Mouse (Mus musculus) MEL (cell line): ENCODE data around the gene Pir. TPM values are rescaled to one million over a fixed set of nuclear protein-coding genes. Genes with fewer than 3 reads are reported as not detected.
A peak's percentile ranks its signal among the peaks of the same experiment; 100 is the strongest.

Experiments used
- DNase-seq: peaks from one replicate; pipeline ENCODE4 v3.0.0; 2011; ENCODE audit warnings: low read depth, low spot score
- H3K27ac ChIP-seq: 2 replicates; pipeline ENCODE4 v1.5.1; 2012; ENCODE audit warnings: low read depth, mild to moderate bottlenecking, control low read depth, low read length, moderate library complexity; ENCODE audit not compliant: control insufficient read depth
- H3K27me3 ChIP-seq, 2 experiments: fragments of 150-350 bp in 1 of 2; sonication (generic) in 1 of 2; 2 replicates each; pipeline ENCODE4 v1.6.1; 2012; ENCODE audit warnings: low read length in 2 of 2, mild to moderate bottlenecking in 2 of 2, improper control_type of control experiment in 1 of 2, moderate library complexity in 1 of 2; ENCODE audit not compliant: insufficient read depth in 2 of 2, control insufficient read depth in 1 of 2
- H3K36me3 ChIP-seq, 2 experiments: 2 replicates each; pipeline ENCODE4 v1.6.1; 2012 to 2014; ENCODE audit warnings: low read length in 2 of 2, improper control_type of control experiment in 1 of 2, inconsistent platforms in 1 of 2, mild to moderate bottlenecking in 1 of 2; ENCODE audit not compliant: insufficient read depth in 2 of 2, control insufficient read depth in 1 of 2
- H3K4me1 ChIP-seq, 2 experiments: fragments of 150-350 bp in 1 of 2; sonication (generic) in 1 of 2; 2 replicates each; pipeline ENCODE4 v1.6.1; 2012; ENCODE audit warnings: low read length in 2 of 2, improper control_type of control experiment in 1 of 2, mild to moderate bottlenecking in 1 of 2; ENCODE audit not compliant: insufficient read depth in 2 of 2, control insufficient read depth in 1 of 2
- H3K4me3 ChIP-seq, 2 experiments: fragments of 150-350 bp in 1 of 2; sonication (generic) in 1 of 2; 2 replicates each; pipeline ENCODE4 v1.5.1; 2012; ENCODE audit warnings: low read depth in 2 of 2, low read length in 2 of 2, mild to moderate bottlenecking in 2 of 2, moderate library complexity in 2 of 2, control low read depth in 1 of 2, improper control_type of control experiment in 1 of 2; ENCODE audit not compliant: control insufficient read depth in 1 of 2, insufficient read depth in 1 of 2
- H3K79me2 ChIP-seq: 2 replicates; pipeline ENCODE4 v1.6.1; 2012; ENCODE audit warnings: mild to moderate bottlenecking, low read length, moderate library complexity; ENCODE audit not compliant: control insufficient read depth, poor library complexity, insufficient read depth
- H3K9ac ChIP-seq: 2 replicates; pipeline ENCODE4 v1.6.1; 2012; ENCODE audit warnings: low read depth, mild to moderate bottlenecking, control low read depth, low read length, moderate library complexity; ENCODE audit not compliant: control insufficient read depth, poor library complexity, severe bottlenecking
- H3K9me3 ChIP-seq: fragments of 150-350 bp; sonication (generic); replicated peaks from 2 replicates; pipeline ENCODE4 v1.6.1; 2012; ENCODE audit warnings: mild to moderate bottlenecking, low read length, improper control_type of control experiment, moderate library complexity; ENCODE audit not compliant: insufficient read depth
- CTCF ChIP-seq, 3 experiments: IDR thresholded peaks in 2 of 3; conservative IDR thresholded peaks in 1 of 3; 2 replicates each; pipeline ENCODE4 v1.5.1; 2011 to 2012; ENCODE audit warnings: low read length in 3 of 3, low read depth in 2 of 3, mild to moderate bottlenecking in 2 of 3, improper control_type of control experiment in 1 of 3, inconsistent platforms in 1 of 3, mixed read lengths in 1 of 3, moderate library complexity in 1 of 3; ENCODE audit not compliant: control insufficient read depth in 1 of 3, insufficient read depth in 1 of 3, poor library complexity in 1 of 3, severe bottlenecking in 1 of 3
- ELF1 ChIP-seq: IDR thresholded peaks from 2 replicates; pipeline ENCODE4 v1.6.1; 2014; ENCODE audit warnings: low read depth, mild to moderate bottlenecking, inconsistent platforms, low read length, improper control_type of control experiment, moderate library complexity
- JUND ChIP-seq: IDR thresholded peaks from 2 replicates; pipeline ENCODE4 v1.6.1; 2011; ENCODE audit warnings: low read depth, mild to moderate bottlenecking, improper control_type of control experiment, low read length
- KAT2A ChIP-seq: conservative IDR thresholded peaks from 2 replicates; pipeline ENCODE4 v1.6.1; 2012; ENCODE audit warnings: low read depth, low read length, improper control_type of control experiment, inconsistent platforms
- MAX ChIP-seq: IDR thresholded peaks from 2 replicates; pipeline ENCODE4 v1.6.1; 2011; ENCODE audit warnings: low read length, improper control_type of control experiment
- MYB ChIP-seq: IDR thresholded peaks from 2 replicates; pipeline ENCODE4 v1.6.1; 2011; ENCODE audit warnings: mild to moderate bottlenecking, low read depth, low read length, improper control_type of control experiment
- MYC ChIP-seq: IDR thresholded peaks from 2 replicates; pipeline ENCODE4 v1.6.1; 2011; ENCODE audit warnings: low read depth, mild to moderate bottlenecking, low read length, improper control_type of control experiment, moderate library complexity
- NELFE ChIP-seq: IDR thresholded peaks from 2 replicates; pipeline ENCODE4 v1.6.1; 2011; ENCODE audit warnings: low read depth, low read length, improper control_type of control experiment
- NRF1 ChIP-seq: IDR thresholded peaks from 2 replicates; pipeline ENCODE4 v1.6.1; 2014; ENCODE audit warnings: low read depth, mild to moderate bottlenecking, inconsistent platforms, low read length, improper control_type of control experiment, moderate library complexity; ENCODE audit not compliant: poor library complexity, insufficient read depth, severe bottlenecking
- POLR2A ChIP-seq, 2 experiments: IDR thresholded peaks; 2 replicates each; pipeline ENCODE4 v1.6.1; 2011 to 2012; ENCODE audit warnings: low read length in 2 of 2, mild to moderate bottlenecking in 2 of 2, control low read depth in 1 of 2, improper control_type of control experiment in 1 of 2, low read depth in 1 of 2, moderate library complexity in 1 of 2; ENCODE audit not compliant: control insufficient read depth in 1 of 2, insufficient read depth in 1 of 2, poor library complexity in 1 of 2
- POLR2AphosphoS5 ChIP-seq: IDR thresholded peaks from 2 replicates; pipeline ENCODE4 v1.6.1; 2012; ENCODE audit warnings: low read depth, borderline replicate concordance, mild to moderate bottlenecking, inconsistent platforms, low read length, moderate library complexity, mixed read lengths
- SIN3A ChIP-seq: IDR thresholded peaks from 2 replicates; pipeline ENCODE4 v1.6.1; 2012; ENCODE audit warnings: low read length, improper control_type of control experiment, inconsistent platforms
- SMC3 ChIP-seq: IDR thresholded peaks from 2 replicates; pipeline ENCODE4 v1.6.1; 2011; ENCODE audit warnings: low read depth, low read length, improper control_type of control experiment
- TAL1 ChIP-seq: IDR thresholded peaks from 2 replicates; pipeline ENCODE4 v1.6.1; 2012; ENCODE audit warnings: mild to moderate bottlenecking, inconsistent platforms, low read length, moderate library complexity, mixed read lengths
- UBTF ChIP-seq: IDR thresholded peaks from 2 replicates; pipeline ENCODE4 v1.6.1; 2012; ENCODE audit warnings: low read depth, mild to moderate bottlenecking, inconsistent platforms, low read length, improper control_type of control experiment, moderate library complexity, borderline replicate concordance; ENCODE audit not compliant: insufficient read depth
- USF1 ChIP-seq: IDR thresholded peaks from 2 replicates; pipeline ENCODE4 v1.6.1; 2014; ENCODE audit warnings: low read depth, mild to moderate bottlenecking, inconsistent platforms, low read length, improper control_type of control experiment, moderate library complexity
- USF2 ChIP-seq, 2 experiments: IDR thresholded peaks; 2 replicates each; pipeline ENCODE4 v1.6.1; 2011 to 2012; ENCODE audit warnings: improper control_type of control experiment in 2 of 2, low read length in 2 of 2, borderline replicate concordance in 1 of 2, inconsistent platforms in 1 of 2, low read depth in 1 of 2, mild to moderate bottlenecking in 1 of 2; ENCODE audit not compliant: insufficient read depth in 1 of 2
- ZKSCAN1 ChIP-seq: IDR thresholded peaks from 2 replicates; pipeline ENCODE4 v1.6.1; 2012; ENCODE audit warnings: low read depth, mild to moderate bottlenecking, inconsistent platforms, low read length, improper control_type of control experiment, moderate library complexity
- ZMIZ1 ChIP-seq: IDR thresholded peaks from 2 replicates; pipeline ENCODE4 v1.6.1; 2012; ENCODE audit warnings: low read depth, mild to moderate bottlenecking, inconsistent platforms, low read length, improper control_type of control experiment, moderate library complexity
- polyA plus RNA-seq, 2 experiments: library from polyadenylated mRNA; stranded (reverse) in 1 of 2; unstranded in 1 of 2; fragments of >175 nt in 1 of 2; fragments of >200 nt in 1 of 2; gene quantifications; 2 replicates each; pipeline versions ENCODE4 v1.2.1 to v1.2.4; 2012; ENCODE audit warnings: low replicate concordance in 2 of 2, low read depth in 1 of 2; ENCODE audit not compliant: insufficient read length in 2 of 2, insufficient read depth in 1 of 2, missing spikeins in 1 of 2
- total RNA-seq: library from RNA; depleted of rRNA; stranded (reverse); fragments of 300-350 nt; gene quantifications from 2 replicates; pipeline ENCODE4 v1.2.3, GENCODE M21; 2012; rRNA removed

Gene Pir
- total and polyA plus RNA-seq, 3 experiments = 2.9 to 230 (median 11.4) TPM

DNA sequence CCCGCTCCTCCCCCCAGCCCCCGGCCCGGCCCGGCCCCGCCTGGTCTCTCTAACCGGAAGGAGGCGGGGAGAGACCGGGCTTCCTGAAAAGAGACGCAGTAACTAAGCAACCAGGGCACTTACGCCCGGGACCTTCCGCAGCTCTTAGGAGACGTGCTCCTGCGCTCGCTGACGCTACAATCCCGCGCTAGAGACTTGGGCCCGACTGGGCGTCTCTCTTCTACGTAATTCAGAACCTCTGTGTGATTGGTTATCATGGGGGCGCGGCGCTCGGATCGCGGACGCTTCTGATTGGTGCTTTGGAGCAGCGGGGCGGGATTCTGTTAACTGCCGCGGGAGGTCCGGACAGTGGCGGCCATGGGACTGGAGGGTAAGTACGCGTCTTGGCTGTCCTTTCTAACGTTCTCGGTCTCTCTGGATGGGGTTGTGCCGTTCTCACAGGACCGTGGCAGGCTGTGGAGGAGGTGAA, 150.3 kb downstream of the Pir start, which contains the start of gene Piga (continued):
- peak; percentile 71 to 92 for TF ChIP-seq POLR2A (IDR thresholded peaks at IDR 0.05; ENCODE audit: control insufficient read depth in 1 of 2, insufficient read depth in 1 of 2, low read depth in 1 of 2, low read length in 2 of 2, poor library complexity in 1 of 2)
- TF ChIP-seq POLR2AphosphoS5 = no peak
- peak; percentile 86 for TF ChIP-seq SIN3A
- TF ChIP-seq SMC3 = no peak
- no peak for TF ChIP-seq CTCF (IDR thresholded peaks at IDR 0.05 in 2 of 3, conservative IDR thresholded peaks at IDR 0.05 in 1 of 3; ENCODE audit: control insufficient read depth in 1 of 3, insufficient read depth in 1 of 3, low read depth in 2 of 3, low read length in 3 of 3, poor library complexity in 1 of 3, severe bottlenecking in 1 of 3)
- no peak for TF ChIP-seq ZKSCAN1
- TF ChIP-seq KAT2A = no peak; the same call in 1 of the 2 replicates
- TF ChIP-seq JUND = no peak
- no peak for TF ChIP-seq USF2 (IDR thresholded peaks at IDR 0.05; ENCODE audit: borderline replicate concordance in 1 of 2, insufficient read depth in 1 of 2, low read depth in 1 of 2, low read length in 2 of 2)
- TF ChIP-seq MAX = no peak
- TF ChIP-seq NRF1 = peak; percentile 53; the same call in 1 of the 2 replicates
- no peak for TF ChIP-seq UBTF
- peak; percentile 78 for TF ChIP-seq ELF1
- TF ChIP-seq MYB = peak; percentile 59; the same call in 1 of the 2 replicates
- TF ChIP-seq NELFE = peak; percentile 87

DNA sequence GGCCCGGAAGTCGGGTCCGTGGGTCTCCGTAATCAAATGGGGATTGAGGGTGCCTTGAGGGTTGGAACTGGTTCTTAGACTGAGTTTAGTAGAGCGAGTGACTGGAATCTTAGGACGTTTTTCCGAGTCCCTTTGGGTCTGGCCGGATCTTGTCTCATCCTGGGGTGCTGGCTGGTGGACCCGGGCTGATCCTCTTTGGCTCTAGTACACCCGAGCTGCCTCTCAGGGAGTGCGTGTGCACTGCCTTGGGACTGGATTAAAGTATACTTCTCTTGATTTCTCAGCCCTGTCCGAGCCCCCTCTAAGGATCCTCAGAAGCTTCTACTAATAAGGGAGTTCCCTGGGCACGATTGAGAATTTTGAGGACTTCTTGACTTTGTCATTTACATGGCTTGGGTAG, 150.8 kb downstream of the Pir start:
- Histone ChIP-seq H3K4me3 (peak overlapping the region; percentile 68 to 87), H3K4me1 (peaks cover 26 to 27% of the 10 kb centered on the region in 2 experiments), H3K9me3 (no peaks in the 10 kb centered on the region), H3K36me3 (peaks cover 18 to 39% of the 10 kb centered on the region in 2 experiments), H3K79me2 (peaks cover 17% of the 10 kb centered on the region), H3K9ac (peak overlapping the region; percentile 71), H3K27ac (peak overlapping the region; percentile 50), H3K27me3 (no peaks in the 10 kb centered on the region)
- no peak for DNase-seq
- TF ChIP-seq ZMIZ1 (0 out of 2 replicates have a peak, but pooled peaks have one; percentile 38), POLR2A (IDR thresholded peaks at IDR 0.05; ENCODE audit: control insufficient read depth in 1 of 2, insufficient read depth in 1 of 2, low read depth in 1 of 2, low read length in 2 of 2, poor library complexity in 1 of 2) (no peak; a peak in 2 of 4 replicates)

DNA sequence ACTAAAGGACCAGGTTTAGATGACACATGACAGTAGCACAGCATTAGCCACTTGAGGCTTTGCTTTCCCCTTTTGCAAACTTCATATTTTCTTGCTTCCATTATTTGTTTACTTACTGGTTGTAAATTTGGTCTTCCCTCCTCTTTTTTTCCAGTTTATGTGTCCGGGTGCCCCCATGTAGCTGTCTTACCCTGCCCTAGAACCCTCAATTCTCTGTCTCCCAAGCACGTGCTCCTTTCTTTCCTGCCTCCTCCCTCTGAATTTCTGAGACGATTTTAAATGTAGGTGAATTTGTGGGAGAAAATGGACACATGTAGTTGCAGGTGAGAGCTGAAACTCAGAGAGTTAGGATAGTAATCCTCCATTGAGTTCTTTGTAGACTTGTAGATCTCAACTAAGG, 151.3 kb downstream of the Pir start:
- Histone ChIP-seq H3K27me3 (no peaks in the 10 kb centered on the region), H3K9me3 (no peaks in the 10 kb centered on the region), H3K27ac (no peak overlapping the region), H3K9ac (peak overlapping the region; percentile 71), H3K4me3 (peak overlapping the region; percentile 68 to 87), H3K36me3 (peaks cover 21 to 44% of the 10 kb centered on the region in 2 experiments), H3K4me1 (peaks cover 32 to 33% of the 10 kb centered on the region in 2 experiments), H3K79me2 (peaks cover 17% of the 10 kb centered on the region)
- DNase-seq = no peak
- TF ChIP-seq MAX (peak; percentile 52), USF1 (no peak), TAL1 (no peak), MYC (peak; percentile 68)

Other genes starting within 250 kb of the Pir start
- 0.23 and 0.50 TPM in 2 replicates for gene Car5b, start 241.4 kb upstream of the Pir start, total RNA-seq
- under 1 TPM in 1 of 2 experiments, not detected in 1; 0.31 TPM for gene Car5b, start 241.4 kb upstream of the Pir start, polyA plus RNA-seq
- 46.2 and 54.2 TPM in 2 replicates for gene Siah1b, start 192.9 kb upstream of the Pir start, total RNA-seq
- 10 to 100 TPM in 1 of 2 experiments, not detected in 1; 65.1 TPM for gene Siah1b, start 192.9 kb upstream of the Pir start, polyA plus RNA-seq
- gene Cltrn, start 180.5 kb upstream of the Pir start, total RNA-seq = 0.12 TPM in 1 of 2 replicates, not detected in the other
- under 1 TPM in 1 of 2 experiments, not detected in 1; 0.13 TPM for gene Cltrn, start 180.5 kb upstream of the Pir start, polyA plus RNA-seq
- not detected in 2 replicates for gene Ace2, start 130.0 kb upstream of the Pir start, total RNA-seq
- not detected for gene Ace2, start 130.0 kb upstream of the Pir start, polyA plus RNA-seq
- gene Bmx, start 11.2 kb upstream of the Pir start, total RNA-seq = not detected in 2 replicates
- gene Bmx, start 11.2 kb upstream of the Pir start, polyA plus RNA-seq = not detected
- not detected in 2 replicates for gene Vegfd, start 104.0 kb downstream of the Pir start, total RNA-seq
- under 1 TPM in 1 of 2 experiments, not detected in 1; 0.06 TPM for gene Vegfd, start 104.0 kb downstream of the Pir start, polyA plus RNA-seq
- gene Piga, start 150.4 kb downstream of the Pir start, total RNA-seq = 21.5 and 22.1 TPM in 2 replicates
- 10 to 100 TPM; 30.0 to 41.2 TPM for gene Piga, start 150.4 kb downstream of the Pir start, polyA plus RNA-seq
- 1.7 and 2.5 TPM in 2 replicates for gene Asb11, start 167.6 kb downstream of the Pir start, total RNA-seq
- 1 to 10 TPM in 1 of 2 experiments, not detected in 1; 3.2 TPM for gene Asb11, start 167.6 kb downstream of the Pir start, polyA plus RNA-seq
- not detected in 2 replicates for gene Asb9, start 237.0 kb downstream of the Pir start, total RNA-seq
- not detected for gene Asb9, start 237.0 kb downstream of the Pir start, polyA plus RNA-seq